Mouse (Mus musculus): Measurements from ENCODE around the gene H2al1f. TPM values are rescaled to one million over a fixed set of nuclear protein-coding genes. Genes with fewer than 3 reads are reported as not detected.
"Not testable (repeated sequence)": the region's sequence is repeated elsewhere in the genome, so short reads cannot be mapped to it uniquely, and the experiment has no call there.

Gene H2al1f
- not detected in 2 replicates for polyA plus RNA-seq (2014; fragmentation: Nextera tagmentation; extraction: Ambion mirVana)

DNA sequence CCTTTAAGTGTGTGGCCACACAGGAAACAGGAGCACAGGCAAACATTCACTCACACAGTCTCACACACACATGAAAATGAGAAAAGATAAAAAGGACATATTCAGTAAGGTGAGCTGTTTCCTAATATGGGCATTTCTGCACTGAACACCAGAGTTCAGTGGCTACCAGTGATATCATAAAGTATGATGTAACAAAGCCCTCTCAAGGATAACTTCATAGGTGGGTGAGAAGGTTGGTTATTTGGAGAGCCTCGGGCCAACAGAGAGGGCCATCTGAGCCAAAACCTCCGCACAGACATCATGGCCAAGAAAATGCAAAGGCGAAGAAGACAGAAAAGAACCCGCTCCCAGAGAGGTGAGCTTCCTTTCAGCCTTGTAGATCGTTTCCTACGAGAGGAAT lies at the start of gene H2al1f:
TSS of gene H2al1f (plus strand) at position 301 of the 400 bp plus-strand sequence.
- H3K4me3 ChIP-seq (ENCODE audit: low read depth, low read length); H3K4me1 ChIP-seq (ENCODE audit: control insufficient read depth, insufficient read depth, low read length); H3K27ac ChIP-seq (ENCODE audit: low read depth, low read length); DNase-seq (ENCODE audit: low spot score); ATAC-seq; H3K9ac ChIP-seq (ENCODE audit: low read length); H3K36me3 ChIP-seq (ENCODE audit: control insufficient read depth, insufficient read depth, low read length); H3K4me2 ChIP-seq (ENCODE audit: low read length); H3K27me3 ChIP-seq (replicated peaks; ENCODE audit: control insufficient read depth, insufficient read depth, low read length); H3K9me3 ChIP-seq (replicated peaks; ENCODE audit: control insufficient read depth, low read length): not testable (repeated sequence)
- no CpG with 5 or more reads among the region's 6 CpGs for WGBS

DNA sequence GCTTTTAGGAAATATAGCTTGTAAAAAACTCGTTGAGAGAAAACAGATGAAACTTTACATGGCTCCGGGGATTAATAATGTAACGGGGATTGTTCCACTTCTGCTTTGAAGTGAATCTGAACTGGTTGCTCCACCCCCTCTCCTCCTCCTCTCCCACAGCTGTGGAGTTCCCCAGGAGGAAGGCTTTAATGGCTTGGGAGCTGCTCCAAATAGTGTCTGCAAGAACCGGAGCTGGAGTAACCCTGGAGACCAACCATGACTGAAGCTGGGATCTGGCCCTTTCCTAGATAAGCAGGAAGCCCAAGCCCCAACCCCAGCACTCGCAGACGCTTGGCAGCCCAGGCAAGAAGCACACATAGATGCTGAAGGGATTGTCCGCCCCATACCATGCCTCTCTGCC lies 47.2 kb upstream of the H2al1f start:
- no peak for DNase-seq (ENCODE audit: low spot score)
- Histone ChIP-seq H3K9me3 (replicated peaks; ENCODE audit: control insufficient read depth, low read length) (no peaks in the 10 kb centered on the region), H3K4me3 (ENCODE audit: low read depth, low read length) (no peak overlapping the region), H3K36me3 (ENCODE audit: control insufficient read depth, insufficient read depth, low read length) (no peaks in the 10 kb centered on the region), H3K27ac (ENCODE audit: low read depth, low read length) (no peak overlapping the region), H3K4me2 (ENCODE audit: low read length) (no peak overlapping the region), H3K4me1 (ENCODE audit: control insufficient read depth, insufficient read depth, low read length) (no peaks in the 10 kb centered on the region), H3K9ac (ENCODE audit: low read length) (no peak overlapping the region), H3K27me3 (replicated peaks; ENCODE audit: control insufficient read depth, insufficient read depth, low read length) (no peaks in the 10 kb centered on the region)
- ATAC-seq, result no peak
- 70% methylated on average over 7 of the region's 7 CpGs for WGBS

DNA sequence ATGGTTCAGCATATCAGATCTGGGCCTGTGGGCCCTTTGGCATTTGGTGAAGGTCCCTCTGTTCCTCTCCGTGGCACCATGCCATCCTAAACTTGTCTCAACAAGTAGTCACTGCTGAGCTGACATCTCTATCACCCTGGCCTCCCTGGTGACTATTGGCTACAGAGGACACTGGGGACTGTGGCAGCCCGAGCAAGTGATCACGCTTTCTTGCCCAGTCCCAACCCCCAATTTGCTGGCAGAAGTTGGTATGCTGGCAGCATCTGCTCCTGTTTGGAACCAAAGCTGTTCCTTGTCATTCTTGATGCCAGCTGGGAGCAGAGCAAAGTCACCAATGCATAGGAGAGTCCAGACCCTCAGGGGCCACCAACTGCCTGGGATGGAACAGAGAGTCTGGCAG lies 45.9 kb upstream of the H2al1f start:
- whole genome bisulfite sequencing, result 80% methylated on average over 3 of the region's 3 CpGs
- no peaks in the 10 kb centered on the region for H3K4me1 ChIP-seq (ENCODE audit: control insufficient read depth, insufficient read depth, low read length)
- ATAC-seq (peak; percentile 46; the same call in 1 of the 2 replicates), DNase-seq (ENCODE audit: low spot score) (peak; percentile 37)
- no peaks in the 10 kb centered on the region for H3K36me3 ChIP-seq (ENCODE audit: control insufficient read depth, insufficient read depth, low read length)
- no peak overlapping the region for H3K27ac ChIP-seq (ENCODE audit: low read depth, low read length)
- H3K4me3 ChIP-seq (ENCODE audit: low read depth, low read length), result no peak overlapping the region
- no peaks in the 10 kb centered on the region for H3K27me3 ChIP-seq (replicated peaks; ENCODE audit: control insufficient read depth, insufficient read depth, low read length)
- no peak overlapping the region for H3K4me2 ChIP-seq (ENCODE audit: low read length)
- H3K9me3 ChIP-seq (replicated peaks; ENCODE audit: control insufficient read depth, low read length), result no peaks in the 10 kb centered on the region
- H3K9ac ChIP-seq (ENCODE audit: low read length), result no peak overlapping the region

DNA sequence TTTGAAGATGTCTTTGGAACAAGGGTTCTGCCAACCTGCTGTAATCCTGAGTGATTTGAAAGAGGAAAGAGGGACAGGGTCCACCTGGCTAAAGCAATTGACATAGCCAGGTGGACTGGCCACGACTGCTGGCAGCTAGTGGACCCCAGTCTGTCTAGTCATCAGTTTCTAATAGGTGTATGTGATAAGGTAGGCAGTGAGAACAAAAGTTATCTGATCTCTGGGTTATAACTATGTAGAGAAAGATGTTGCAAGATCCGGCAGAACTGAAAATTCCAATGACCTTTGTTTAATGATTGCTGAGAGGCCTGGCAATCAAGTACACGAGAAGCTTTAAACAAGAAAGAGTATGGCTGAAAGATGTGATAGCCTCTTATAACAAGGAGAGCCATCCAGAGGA lies 41.8 kb upstream of the H2al1f start:
- Histone ChIP-seq H3K4me3 (ENCODE audit: low read depth, low read length) (no peak overlapping the region), H3K4me1 (ENCODE audit: control insufficient read depth, insufficient read depth, low read length) (no peaks in the 10 kb centered on the region), H3K36me3 (ENCODE audit: control insufficient read depth, insufficient read depth, low read length) (no peaks in the 10 kb centered on the region), H3K9me3 (replicated peaks; ENCODE audit: control insufficient read depth, low read length) (no peaks in the 10 kb centered on the region), H3K9ac (ENCODE audit: low read length) (no peak overlapping the region), H3K4me2 (ENCODE audit: low read length) (no peak overlapping the region), H3K27ac (ENCODE audit: low read depth, low read length) (no peak overlapping the region), H3K27me3 (replicated peaks; ENCODE audit: control insufficient read depth, insufficient read depth, low read length) (no peaks in the 10 kb centered on the region)
- no peak for ATAC-seq
- 83% methylated on average over 3 of the region's 3 CpGs for WGBS
- no peak for DNase-seq (ENCODE audit: low spot score)

DNA sequence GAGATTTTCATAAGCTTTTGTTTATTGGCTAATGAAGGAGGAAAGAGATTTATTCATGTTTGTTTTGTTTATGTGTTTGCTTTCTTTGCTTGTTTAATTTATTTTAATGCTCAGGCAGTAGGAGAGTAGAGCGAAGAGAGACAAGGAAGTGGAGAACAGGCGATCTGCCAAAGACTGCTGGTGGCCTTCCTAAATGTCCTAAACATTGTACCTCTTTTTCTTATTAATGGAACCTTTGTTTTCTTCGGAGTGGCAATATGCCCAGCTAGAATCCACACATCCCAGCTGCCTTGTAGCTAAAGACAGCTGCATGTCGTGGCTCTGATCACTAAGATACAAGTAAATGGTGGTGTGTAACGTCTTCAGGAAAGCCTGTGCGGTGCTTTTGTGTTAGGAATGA lies 37.9 kb upstream of the H2al1f start:
- ATAC-seq (no peak), DNase-seq (ENCODE audit: low spot score) (no peak)
- Histone ChIP-seq H3K9ac (ENCODE audit: low read length) (no peak overlapping the region), H3K36me3 (ENCODE audit: control insufficient read depth, insufficient read depth, low read length) (no peaks in the 10 kb centered on the region), H3K9me3 (replicated peaks; ENCODE audit: control insufficient read depth, low read length) (no peaks in the 10 kb centered on the region), H3K27me3 (replicated peaks; ENCODE audit: control insufficient read depth, insufficient read depth, low read length) (no peaks in the 10 kb centered on the region), H3K27ac (ENCODE audit: low read depth, low read length) (no peak overlapping the region), H3K4me2 (ENCODE audit: low read length) (no peak overlapping the region), H3K4me1 (ENCODE audit: control insufficient read depth, insufficient read depth, low read length) (no peaks in the 10 kb centered on the region), H3K4me3 (ENCODE audit: low read depth, low read length) (no peak overlapping the region)
- WGBS, result 76% methylated on average over 6 of the region's 6 CpGs

DNA sequence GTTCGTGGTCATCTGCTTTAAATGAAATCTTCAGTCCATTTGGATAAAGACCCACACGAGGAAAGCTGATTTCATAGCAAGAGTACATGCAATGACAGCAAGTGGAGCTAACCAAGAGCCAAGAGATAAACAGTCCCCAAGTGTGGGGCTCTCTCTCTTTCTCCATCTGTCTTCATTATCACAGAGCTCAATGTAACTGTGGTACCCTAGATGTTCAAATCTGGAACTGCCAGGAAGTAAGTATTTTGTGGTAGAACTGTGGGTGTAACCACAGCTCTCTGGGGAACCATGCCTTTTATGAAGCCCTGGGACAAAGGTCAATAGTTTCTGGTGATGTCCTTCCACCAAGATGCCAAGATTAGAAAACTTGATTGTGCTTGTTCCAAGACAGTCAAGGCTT lies 34.2 kb upstream of the H2al1f start:
- 75% methylated on average over 2 of the region's 2 CpGs for WGBS
- Histone ChIP-seq H3K27me3 (replicated peaks; ENCODE audit: control insufficient read depth, insufficient read depth, low read length) (no peaks in the 10 kb centered on the region), H3K9me3 (replicated peaks; ENCODE audit: control insufficient read depth, low read length) (no peaks in the 10 kb centered on the region), H3K9ac (ENCODE audit: low read length) (no peak overlapping the region), H3K27ac (ENCODE audit: low read depth, low read length) (no peak overlapping the region), H3K4me2 (ENCODE audit: low read length) (no peak overlapping the region), H3K4me3 (ENCODE audit: low read depth, low read length) (no peak overlapping the region), H3K36me3 (ENCODE audit: control insufficient read depth, insufficient read depth, low read length) (no peaks in the 10 kb centered on the region), H3K4me1 (ENCODE audit: control insufficient read depth, insufficient read depth, low read length) (no peaks in the 10 kb centered on the region)
- DNase-seq (ENCODE audit: low spot score) (no peak), ATAC-seq (no peak)

DNA sequence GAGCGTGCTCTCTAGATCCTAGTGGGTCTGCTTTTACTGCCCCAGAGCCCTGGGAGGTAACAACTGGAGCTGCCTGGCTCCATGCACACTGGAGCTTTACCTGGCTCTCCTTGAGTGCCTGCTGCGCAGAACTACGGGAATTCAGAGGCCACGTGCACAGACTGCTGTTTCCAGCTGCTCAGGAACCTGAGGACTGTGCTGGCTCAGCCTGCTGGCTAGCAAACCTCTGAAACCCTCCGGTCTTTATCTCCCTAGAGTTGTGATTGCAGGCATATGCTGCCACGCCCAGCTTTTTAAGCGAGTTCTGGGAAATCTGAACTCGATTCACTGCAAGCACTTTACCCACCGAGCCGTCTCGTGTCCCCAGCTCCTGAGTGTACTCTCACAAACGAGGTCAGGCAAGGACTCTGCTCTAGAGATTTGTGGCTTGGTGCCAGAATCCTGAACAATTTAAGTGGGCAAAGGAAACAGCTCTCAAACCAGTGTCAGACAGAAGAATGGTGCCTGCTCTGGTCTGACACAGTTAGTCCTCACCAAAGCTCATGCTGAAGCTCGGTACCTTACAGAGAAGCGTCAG lies 26.6 kb upstream of the H2al1f start:
- Histone ChIP-seq H3K4me3 (ENCODE audit: low read depth, low read length) (no peak overlapping the region), H3K27ac (ENCODE audit: low read depth, low read length) (no peak overlapping the region), H3K36me3 (ENCODE audit: control insufficient read depth, insufficient read depth, low read length) (no peaks in the 10 kb centered on the region), H3K4me2 (ENCODE audit: low read length) (no peak overlapping the region), H3K4me1 (ENCODE audit: control insufficient read depth, insufficient read depth, low read length) (no peaks in the 10 kb centered on the region), H3K9me3 (replicated peaks; ENCODE audit: control insufficient read depth, low read length) (no peaks in the 10 kb centered on the region), H3K27me3 (replicated peaks; ENCODE audit: control insufficient read depth, insufficient read depth, low read length) (no peaks in the 10 kb centered on the region), H3K9ac (ENCODE audit: low read length) (no peak overlapping the region)
- WGBS, result 72% methylated on average over 14 of the region's 14 CpGs
- ATAC-seq (no peak), DNase-seq (ENCODE audit: low spot score) (no peak)

DNA sequence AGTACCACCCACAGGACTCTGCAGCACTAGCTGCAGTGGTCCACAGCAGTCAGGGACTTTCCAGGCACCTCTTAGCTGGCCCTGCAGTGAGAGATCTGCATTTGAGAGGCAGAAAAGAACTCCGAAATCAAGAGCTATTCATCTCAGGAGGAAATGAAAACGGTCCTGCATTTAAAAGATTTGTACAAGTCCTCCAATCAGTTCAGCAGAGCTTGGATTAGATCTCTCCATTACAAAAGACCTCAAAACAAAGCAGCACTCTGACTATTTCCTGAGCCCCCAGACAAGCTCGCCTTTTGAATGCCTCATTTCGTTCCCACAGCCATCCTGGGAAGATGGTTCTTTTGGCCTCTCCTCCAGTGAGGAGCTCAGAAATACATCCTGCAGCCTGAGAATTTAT lies 25.7 kb upstream of the H2al1f start:
- Histone ChIP-seq H3K27ac (ENCODE audit: low read depth, low read length) (no peak overlapping the region), H3K27me3 (replicated peaks; ENCODE audit: control insufficient read depth, insufficient read depth, low read length) (no peaks in the 10 kb centered on the region), H3K9me3 (replicated peaks; ENCODE audit: control insufficient read depth, low read length) (no peaks in the 10 kb centered on the region), H3K4me2 (ENCODE audit: low read length) (no peak overlapping the region), H3K9ac (ENCODE audit: low read length) (no peak overlapping the region), H3K36me3 (ENCODE audit: control insufficient read depth, insufficient read depth, low read length) (no peaks in the 10 kb centered on the region), H3K4me3 (ENCODE audit: low read depth, low read length) (no peak overlapping the region), H3K4me1 (ENCODE audit: control insufficient read depth, insufficient read depth, low read length) (no peaks in the 10 kb centered on the region)
- no peak for DNase-seq (ENCODE audit: low spot score)
- no peak for ATAC-seq
- WGBS, result 45% methylated on average over 4 of the region's 4 CpGs

DNA sequence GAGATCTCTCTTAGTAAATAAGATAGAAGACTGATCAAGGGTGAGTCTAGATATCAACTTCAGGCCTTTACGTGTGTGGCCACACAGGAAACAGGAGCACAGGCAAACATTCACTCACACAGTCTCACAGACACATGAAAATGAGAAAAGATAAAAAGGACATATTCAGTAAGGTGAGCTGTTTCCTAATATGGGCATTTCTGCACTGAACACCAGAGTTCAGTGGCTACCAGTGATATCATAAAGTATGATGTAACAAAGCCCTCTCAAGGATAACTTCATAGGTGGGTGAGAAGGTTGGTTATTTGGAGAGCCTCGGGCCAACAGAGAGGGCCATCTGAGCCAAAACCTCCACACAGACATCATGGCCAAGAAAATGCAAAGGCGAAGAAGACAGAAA lies 16.0 kb upstream of the H2al1f start, which contains the start of gene H2al1a:
TSS of gene H2al1a (plus strand) at position 301 of the 400 bp plus-strand sequence.
- H3K36me3 ChIP-seq (ENCODE audit: control insufficient read depth, insufficient read depth, low read length); H3K4me2 ChIP-seq (ENCODE audit: low read length); H3K27me3 ChIP-seq (replicated peaks; ENCODE audit: control insufficient read depth, insufficient read depth, low read length); DNase-seq (ENCODE audit: low spot score); H3K4me3 ChIP-seq (ENCODE audit: low read depth, low read length); H3K9ac ChIP-seq (ENCODE audit: low read length); H3K4me1 ChIP-seq (ENCODE audit: control insufficient read depth, insufficient read depth, low read length); H3K27ac ChIP-seq (ENCODE audit: low read depth, low read length); H3K9me3 ChIP-seq (replicated peaks; ENCODE audit: control insufficient read depth, low read length); ATAC-seq: not testable (repeated sequence)
- WGBS, result no CpG with 5 or more reads among the region's 3 CpGs
